Mouse (Mus musculus): ENCODE results near the gene Hdac11. TPM values are rescaled to one million over a fixed set of nuclear protein-coding genes. Genes with fewer than 3 reads are reported as not detected.

The Hdac11 gene
- 12.3 and 15.6 TPM in 2 replicates for polyA plus RNA-seq (2016; fragmentation: Nextera tagmentation; extraction: Ambion mirVana)

DNA sequence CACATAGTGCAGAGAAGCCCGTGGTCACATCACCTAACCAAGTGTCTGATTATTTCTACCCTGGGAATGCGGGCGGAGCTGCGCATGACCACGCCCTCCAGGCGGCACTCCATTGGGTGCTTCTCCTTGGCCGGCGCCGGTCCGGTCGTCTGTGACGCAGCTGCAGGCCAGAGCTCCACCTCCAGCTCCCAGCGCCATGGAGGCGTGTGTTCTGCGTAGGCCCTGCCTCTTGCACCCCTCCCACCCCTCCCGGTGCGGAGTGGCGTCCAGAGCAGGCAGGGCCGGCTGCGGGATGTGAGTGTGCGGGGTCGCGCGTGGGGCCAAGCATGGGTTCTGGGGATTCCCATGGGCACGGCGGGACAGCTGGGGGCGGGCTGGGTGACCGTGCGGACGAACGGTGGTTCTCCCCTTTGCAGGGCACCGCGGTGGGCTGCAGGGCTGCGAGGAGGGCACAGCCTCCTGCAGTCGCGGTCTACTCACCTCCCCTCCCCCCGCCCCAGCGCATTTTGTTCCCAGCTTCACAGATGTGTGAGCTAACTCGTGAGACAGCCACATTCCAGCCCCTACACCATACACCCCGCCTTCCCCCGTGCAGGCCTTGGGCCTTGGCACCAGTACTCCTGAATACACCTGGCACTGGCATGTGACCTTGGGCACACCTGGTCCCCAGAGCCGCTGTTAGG lies at the start of gene Hdac11:
Gene Hdac11 (plus strand): TSS at position 112 of the 683 bp plus-strand sequence.
- Histone ChIP-seq H3K27ac (peak within 1 kb of the TSS; percentile 94), H3K36me3 (peaks cover 6% of the 10 kb centered on the region), H3K4me3 (peak within 1 kb of the TSS; percentile 76), H3K9me3 (no peaks in the 10 kb centered on the region), H3K4me1 (replicated peaks) (peaks cover 90% of the 10 kb centered on the region), H3K27me3 (ENCODE audit: insufficient read depth, poor library complexity, severe bottlenecking) (no peaks in the 10 kb centered on the region; the same call in 1 of the 2 replicates)
- under 1% methylated on average over 42 of the region's 42 CpGs for WGBS
- DNase-seq (ENCODE audit: low spot score) = peak; percentile 93

DNA sequence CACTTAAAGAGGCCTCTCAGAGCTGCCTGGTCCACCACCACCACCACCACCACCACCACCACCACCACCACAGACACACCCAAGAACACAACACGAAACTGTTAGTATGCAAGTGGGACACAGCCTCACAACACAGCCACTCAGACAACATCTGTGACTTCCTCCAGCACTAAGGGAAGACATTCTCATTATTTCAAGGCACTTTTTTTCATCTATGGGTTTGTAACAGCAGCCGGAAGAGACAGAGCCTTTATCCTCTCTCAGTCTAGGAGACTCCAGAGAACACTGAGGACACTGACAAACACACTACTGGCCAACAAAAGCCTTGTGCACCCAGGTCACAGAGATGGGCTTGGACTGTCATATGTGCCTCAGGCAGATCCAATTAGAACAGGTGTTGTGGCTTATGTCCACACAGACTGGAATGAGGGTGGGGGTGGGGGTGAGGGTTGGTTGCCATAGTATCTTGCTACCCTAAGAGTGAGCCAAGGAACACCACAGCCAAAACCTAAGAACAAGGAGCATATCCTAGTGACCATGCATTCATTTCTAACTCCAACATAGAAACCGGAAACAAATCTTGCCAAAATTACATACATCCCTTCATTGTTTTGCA lies 48.1 kb upstream of the Hdac11 start:
- 92% methylated on average over 3 of the region's 3 CpGs for WGBS

DNA sequence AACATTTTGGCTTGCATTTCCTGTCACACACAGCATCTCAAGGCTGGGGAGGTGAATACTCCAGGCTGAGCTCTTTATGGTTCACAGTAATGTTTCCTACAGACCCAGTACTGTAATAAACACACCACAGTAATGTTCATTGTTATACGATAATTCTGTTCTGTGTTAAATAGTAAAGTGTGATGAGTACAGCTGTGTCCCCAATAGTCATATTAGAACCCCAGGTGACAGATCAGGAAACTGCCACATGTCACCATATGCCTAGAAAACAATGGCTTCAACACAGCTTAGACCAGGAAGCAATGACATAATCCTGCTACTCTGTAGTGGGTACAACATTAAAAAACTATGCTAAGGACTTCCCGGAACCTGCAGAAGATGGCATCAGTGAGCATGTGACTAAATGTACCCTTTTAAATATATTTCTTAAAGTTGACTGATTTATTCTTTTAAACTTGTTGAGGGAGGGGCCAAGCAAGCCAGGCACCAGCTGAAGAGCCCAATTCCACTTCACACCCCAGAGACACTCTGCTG lies 47.5 kb upstream of the Hdac11 start:
- 92% methylated on average over 2 of the region's 2 CpGs for WGBS
- Histone ChIP-seq H3K27ac (no peak overlapping the region), H3K27me3 (ENCODE audit: insufficient read depth, poor library complexity, severe bottlenecking) (no peaks in the 10 kb centered on the region)

More for the DNA sequence above, 48.1 kb upstream of the Hdac11 start:
- 0 out of 2 replicates have a peak, but pooled peaks cover 3% of the 10 kb centered on the region for H3K36me3 ChIP-seq
- no peaks in the 10 kb centered on the region for H3K27me3 ChIP-seq (ENCODE audit: insufficient read depth, poor library complexity, severe bottlenecking)
- no peaks in the 10 kb centered on the region for H3K9me3 ChIP-seq
- DNase-seq (ENCODE audit: low spot score) = no peak
- no peak overlapping the region for H3K4me3 ChIP-seq
- H3K4me1 ChIP-seq (replicated peaks) = peaks cover 13% of the 10 kb centered on the region; the same call in 1 of the 2 replicates
- H3K27ac ChIP-seq = peak overlapping the region; percentile 24; the same call in 1 of the 2 replicates

DNA sequence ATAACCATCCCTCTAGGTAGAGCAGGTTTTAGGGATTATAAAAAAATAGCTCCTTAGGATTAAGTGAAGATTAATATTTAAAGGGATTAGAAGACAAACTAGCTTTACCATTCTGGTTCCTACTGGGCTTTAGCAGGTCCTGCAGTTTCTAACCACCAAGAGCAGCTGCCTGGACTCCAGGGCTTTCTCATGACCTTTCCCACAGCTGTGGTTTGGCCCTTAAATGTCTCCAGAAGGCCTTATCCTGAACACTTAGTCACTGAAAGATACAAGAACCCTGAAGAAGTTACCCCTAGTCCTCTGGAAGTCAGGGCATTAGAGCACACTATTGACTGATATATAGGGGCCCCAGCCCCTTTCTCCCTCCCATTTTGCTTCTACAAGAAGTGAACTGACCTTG lies 47.0 kb upstream of the Hdac11 start:
- Histone ChIP-seq H3K36me3 (0 out of 2 replicates have a peak, but pooled peaks cover 3% of the 10 kb centered on the region), H3K27ac (no peak overlapping the region), H3K27me3 (ENCODE audit: insufficient read depth, poor library complexity, severe bottlenecking) (no peaks in the 10 kb centered on the region), H3K4me1 (replicated peaks) (peaks cover 18% of the 10 kb centered on the region), H3K9me3 (no peaks in the 10 kb centered on the region), H3K4me3 (no peak overlapping the region)
- no peak for DNase-seq (ENCODE audit: low spot score)

More for the DNA sequence above, 47.5 kb upstream of the Hdac11 start:
- Histone ChIP-seq H3K9me3 (no peaks in the 10 kb centered on the region), H3K4me1 (replicated peaks) (peaks cover 17% of the 10 kb centered on the region), H3K4me3 (no peak overlapping the region), H3K36me3 (0 out of 2 replicates have a peak, but pooled peaks cover 3% of the 10 kb centered on the region)
- no peak for DNase-seq (ENCODE audit: low spot score)

DNA sequence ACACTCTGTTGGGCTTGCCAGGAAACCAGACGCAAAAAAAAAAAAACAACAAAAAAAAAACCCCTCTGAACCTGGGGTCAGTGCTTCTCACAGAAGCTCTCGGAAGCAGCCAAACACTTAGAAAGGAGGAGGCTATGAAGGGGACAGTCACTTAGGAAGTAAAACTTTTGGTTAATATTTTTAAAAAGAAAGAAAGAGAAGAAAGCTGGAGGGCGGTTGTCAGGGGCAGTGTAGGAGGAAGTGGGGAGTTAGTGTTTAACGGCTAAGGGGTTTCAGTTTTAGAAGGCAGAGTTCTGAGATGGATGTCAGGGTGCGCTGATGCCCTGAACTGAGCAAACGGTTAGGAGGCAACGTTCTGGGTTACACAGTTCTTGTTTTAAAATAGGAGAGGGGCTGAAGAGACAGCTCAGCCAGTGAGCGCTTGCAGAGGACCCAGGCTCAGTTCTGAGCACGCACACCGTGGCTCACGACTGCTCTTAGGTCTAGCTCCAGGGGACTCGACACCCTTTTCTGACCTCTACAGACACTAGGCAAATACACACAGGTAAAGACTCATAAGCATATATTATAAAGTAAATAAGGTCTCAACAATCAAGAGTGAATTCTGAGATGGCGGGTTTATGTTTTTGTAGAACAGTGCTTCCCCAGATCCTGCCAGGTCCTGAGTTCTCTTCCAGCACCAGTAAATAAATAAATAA lies 46.0 kb upstream of the Hdac11 start:
- DNase-seq (ENCODE audit: low spot score) = no peak
- H3K4me3 ChIP-seq = no peak overlapping the region
- H3K4me1 ChIP-seq (replicated peaks) = peaks cover 21% of the 10 kb centered on the region
- H3K27me3 ChIP-seq (ENCODE audit: insufficient read depth, poor library complexity, severe bottlenecking) = no peaks in the 10 kb centered on the region
- 0 out of 2 replicates have a peak, but pooled peaks cover 3% of the 10 kb centered on the region for H3K36me3 ChIP-seq
- H3K9me3 ChIP-seq = no peaks in the 10 kb centered on the region
- no peak overlapping the region for H3K27ac ChIP-seq
- WGBS = 82% methylated on average over 13 of the region's 13 CpGs

DNA sequence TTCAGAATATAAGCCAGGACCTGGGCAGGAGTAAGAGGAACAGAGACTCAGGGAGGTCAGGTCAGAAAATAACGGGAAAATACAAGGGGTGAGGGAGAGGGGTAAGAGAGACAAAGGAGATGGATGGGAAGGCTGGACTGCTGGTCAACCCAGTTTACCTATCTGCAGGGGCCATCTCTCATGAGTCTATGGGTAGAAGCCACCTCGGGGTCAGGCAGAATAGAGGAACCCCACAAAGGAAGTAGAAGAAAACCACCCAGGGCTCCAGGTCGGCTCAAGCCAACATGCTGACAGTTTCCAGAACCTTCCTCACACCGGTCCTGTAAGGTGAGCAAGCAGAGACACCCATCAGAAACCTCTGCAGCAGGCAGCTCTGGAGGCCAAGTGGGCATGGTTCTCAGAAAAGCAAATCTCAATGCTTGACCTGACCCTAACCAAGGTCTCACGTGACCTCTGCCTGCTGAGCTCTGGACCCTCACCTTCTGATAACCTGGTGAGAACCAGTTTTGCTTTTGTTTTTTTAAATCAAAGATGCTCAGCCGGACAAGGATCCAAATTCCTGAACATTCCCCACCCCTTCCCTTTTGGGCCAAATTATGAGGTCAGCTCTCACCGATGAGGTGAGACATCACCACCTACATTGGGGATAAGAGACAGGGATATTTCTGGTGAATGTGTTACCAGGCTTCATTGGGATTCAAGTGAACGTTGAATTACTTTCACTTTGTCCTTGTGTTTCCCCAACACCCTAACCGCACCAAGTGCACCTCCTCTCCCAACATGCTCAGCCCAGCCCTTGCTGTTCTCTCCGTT lies 45.1 kb upstream of the Hdac11 start:
- no peak overlapping the region for H3K27ac ChIP-seq
- H3K4me1 ChIP-seq (replicated peaks) = peaks cover 29% of the 10 kb centered on the region
- no peaks in the 10 kb centered on the region for H3K9me3 ChIP-seq
- no peak overlapping the region for H3K4me3 ChIP-seq
- WGBS = 88% methylated on average over 10 of the region's 10 CpGs
- DNase-seq (ENCODE audit: low spot score) = no peak
- no peaks in the 10 kb centered on the region for H3K27me3 ChIP-seq (ENCODE audit: insufficient read depth, poor library complexity, severe bottlenecking)
- H3K36me3 ChIP-seq = 0 out of 2 replicates have a peak, but pooled peaks cover 3% of the 10 kb centered on the region

DNA sequence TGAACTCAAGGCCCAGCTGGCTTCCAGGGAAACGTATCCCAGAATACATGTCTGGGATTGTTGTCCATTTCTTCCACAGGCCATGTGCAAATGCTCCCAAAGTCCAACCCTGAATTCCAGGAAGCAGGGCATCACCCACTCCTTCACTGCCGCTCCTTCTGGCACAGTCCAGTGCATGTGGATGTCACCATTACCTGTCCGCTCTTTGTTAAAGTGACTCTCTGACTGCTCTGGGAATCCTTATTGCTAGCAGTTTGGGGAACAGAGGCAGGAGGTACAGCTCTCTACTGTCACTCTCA lies 44.6 kb upstream of the Hdac11 start:
- peaks cover 35% of the 10 kb centered on the region for H3K4me1 ChIP-seq (replicated peaks)
- 96% methylated on average over 3 of the region's 3 CpGs for WGBS
- DNase-seq (ENCODE audit: low spot score) = no peak
- no peak overlapping the region for H3K27ac ChIP-seq
- H3K4me3 ChIP-seq = no peak overlapping the region
- H3K27me3 ChIP-seq (ENCODE audit: insufficient read depth, poor library complexity, severe bottlenecking) = no peaks in the 10 kb centered on the region
- no peaks in the 10 kb centered on the region for H3K9me3 ChIP-seq
- H3K36me3 ChIP-seq = 0 out of 2 replicates have a peak, but pooled peaks cover 3% of the 10 kb centered on the region

DNA sequence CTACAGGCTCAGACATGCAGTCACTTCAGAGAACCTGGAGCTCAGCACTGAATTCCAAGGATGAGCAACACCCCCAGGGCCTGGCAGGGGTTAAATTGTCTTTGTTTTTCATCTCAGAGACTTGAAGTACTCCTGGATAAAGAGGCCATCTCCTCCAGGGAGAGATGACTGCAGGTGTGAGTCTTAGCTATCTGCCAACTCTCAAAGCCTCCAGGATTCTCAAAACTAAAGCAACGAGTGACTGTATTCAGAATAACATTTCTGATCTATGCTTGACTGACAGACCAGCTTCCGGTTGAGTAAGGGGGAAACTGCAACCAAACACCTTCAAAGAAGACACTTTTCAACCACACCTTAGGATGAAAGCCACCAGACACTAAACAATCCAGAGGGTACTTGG lies 41.7 kb upstream of the Hdac11 start:
- Histone ChIP-seq H3K27ac (no peak overlapping the region), H3K27me3 (ENCODE audit: insufficient read depth, poor library complexity, severe bottlenecking) (peaks cover 19% of the 10 kb centered on the region), H3K9me3 (no peaks in the 10 kb centered on the region), H3K36me3 (0 out of 2 replicates have a peak, but pooled peaks cover 3% of the 10 kb centered on the region), H3K4me3 (no peak overlapping the region; the same call in 1 of the 2 replicates), H3K4me1 (replicated peaks) (peaks cover 48% of the 10 kb centered on the region)
- WGBS = 57% methylated on average over 2 of the region's 2 CpGs
- no peak for DNase-seq (ENCODE audit: low spot score)

GRCm38 (mm10) chr6:91115158-91115557 lies 41.3 kb upstream of the Hdac11 start:
- no peaks in the 10 kb centered on the region for H3K9me3 ChIP-seq
- peaks cover 48% of the 10 kb centered on the region for H3K4me1 ChIP-seq (replicated peaks)
- DNase-seq (ENCODE audit: low spot score) = no peak
- peak overlapping the region; percentile 80 for H3K4me3 ChIP-seq
- no peak overlapping the region for H3K27ac ChIP-seq
- WGBS = 30% methylated on average over 1 of the region's 1 CpGs
- peaks cover 19% of the 10 kb centered on the region for H3K27me3 ChIP-seq (ENCODE audit: insufficient read depth, poor library complexity, severe bottlenecking)
- H3K36me3 ChIP-seq = 0 out of 2 replicates have a peak, but pooled peaks cover 3% of the 10 kb centered on the region

- Histone ChIP-seq H3K36me3 (0 out of 2 replicates have a peak, but pooled peaks cover 3% of the 10 kb centered on the region), H3K9me3 (no peaks in the 10 kb centered on the region), H3K4me1 (replicated peaks) (peaks cover 45% of the 10 kb centered on the region), H3K4me3 (peak overlapping the region; percentile 80), H3K27ac (peak overlapping the region; percentile 95), H3K27me3 (ENCODE audit: insufficient read depth, poor library complexity, severe bottlenecking) (peaks cover 19% of the 10 kb centered on the region)
- no peak for DNase-seq (ENCODE audit: low spot score)
- WGBS = 14% methylated on average over 4 of the region's 4 CpGs
Observed at GRCm38 (mm10) chr6:91115863-91116243, 40.6 kb upstream of the Hdac11 start.

DNA sequence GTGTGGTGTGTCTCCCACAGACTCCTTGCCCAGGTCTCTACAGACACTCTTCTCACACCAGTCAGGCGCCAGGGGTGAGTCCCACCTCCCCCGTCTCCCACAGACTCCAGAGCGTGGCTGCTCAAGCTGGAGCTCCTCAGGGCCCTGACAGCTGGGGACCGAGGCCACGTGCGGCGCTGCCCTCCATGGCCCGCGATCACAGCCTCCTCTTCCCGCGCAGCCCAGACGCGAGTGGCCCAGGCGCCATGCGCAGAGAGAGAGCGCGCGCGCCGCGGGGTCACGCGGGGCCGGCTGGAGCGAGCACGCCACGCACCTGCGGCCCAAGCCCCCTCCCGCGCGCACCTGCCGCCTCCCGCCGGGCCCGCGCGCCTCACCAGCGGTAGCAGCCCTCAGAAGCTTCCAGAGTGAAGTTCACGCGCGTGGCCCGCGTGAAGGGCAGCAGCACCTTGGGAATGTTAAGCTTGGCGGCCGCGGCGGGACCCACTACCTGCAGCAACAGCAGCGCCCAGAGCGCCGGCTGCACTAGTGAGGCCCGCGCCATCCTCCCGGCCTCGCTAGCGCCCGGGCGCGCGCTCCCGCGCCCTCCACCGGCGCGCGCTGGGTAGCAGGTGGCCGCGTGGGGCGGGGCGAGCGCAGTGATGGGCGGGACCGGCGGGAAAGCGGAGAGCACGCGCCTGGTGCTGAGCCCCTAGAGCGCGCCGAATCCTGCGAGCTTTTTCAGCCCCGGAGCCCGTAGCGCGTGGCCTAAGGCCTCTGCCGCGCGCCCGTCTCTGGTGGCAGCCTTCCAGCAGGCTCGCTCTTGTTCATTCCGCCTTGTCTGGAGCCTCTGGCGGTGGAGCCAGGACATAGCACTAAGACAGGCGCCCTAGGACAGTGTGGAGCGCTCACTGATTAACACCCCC lies 40.0 kb upstream of the Hdac11 start, which contains the start of gene Nup210:
Gene Nup210 (minus strand): TSS at position 586 of the 902 bp plus-strand sequence.
- Histone ChIP-seq H3K36me3 (0 out of 2 replicates have a peak, but pooled peaks cover 3% of the 10 kb centered on the region), H3K27ac (peak within 1 kb of the TSS; percentile 95), H3K9me3 (peaks cover 5% of the 10 kb centered on the region), H3K4me1 (replicated peaks) (peaks cover 45% of the 10 kb centered on the region), H3K4me3 (peak within 1 kb of the TSS; percentile 80), H3K27me3 (ENCODE audit: insufficient read depth, poor library complexity, severe bottlenecking) (peaks cover 19% of the 10 kb centered on the region)
- WGBS = under 1% methylated on average over 89 of the region's 93 CpGs
- DNase-seq (ENCODE audit: low spot score) = peak; percentile 90

Data from hindbrain, embryonic 10.5 days (tissue).